Mouse (Mus musculus) limb, embryonic 13.5 days (tissue): Measurements from ENCODE around the gene Xirp1. TPM values are rescaled to one million over a fixed set of nuclear protein-coding genes. Genes with fewer than 3 reads are reported as not detected.

Source experiments
- ATAC-seq: fragments of 200-750 bp; cut with Nextera tagmentation; 2 replicates; pipeline ENCODE4 v1.8.0; 2017; ENCODE audit warnings: low read depth, moderate number of reproducible peaks, moderate TSS enrichment; ENCODE audit not compliant: low FRiP score
- H3K27ac ChIP-seq: fragments of 300-500 bp; sonication (generic); 2 replicates; pipeline ENCODE4 v1.5.1; 2015; ENCODE audit warnings: inconsistent platforms, mild to moderate bottlenecking, moderate library complexity
- H3K27me3 ChIP-seq: fragments of 300-500 bp; sonication (generic); 2 replicates; pipeline ENCODE4 v1.6.1; 2015; ENCODE audit warnings: mild to moderate bottlenecking, inconsistent platforms
- H3K36me3 ChIP-seq: fragments of 300-500 bp; sonication (generic); 2 replicates; pipeline ENCODE4 v1.6.1; 2015; ENCODE audit warnings: inconsistent platforms, mild to moderate bottlenecking, moderate library complexity
- H3K4me1 ChIP-seq: fragments of 300-500 bp; sonication (generic); 2 replicates; pipeline ENCODE4 v1.6.1; 2015; ENCODE audit warnings: inconsistent platforms
- H3K4me2 ChIP-seq: fragments of 300-500 bp; sonication (generic); replicated peaks from 2 replicates; pipeline ENCODE4 v1.6.1; 2015; ENCODE audit warnings: inconsistent platforms, mild to moderate bottlenecking, moderate library complexity
- H3K4me3 ChIP-seq: fragments of 300-500 bp; sonication (generic); 2 replicates; pipeline ENCODE4 v1.5.1; 2015; ENCODE audit warnings: moderate library complexity, mild to moderate bottlenecking, inconsistent platforms
- H3K9ac ChIP-seq: fragments of 300-500 bp; sonication (generic); 2 replicates; pipeline ENCODE4 v1.6.1; 2015; ENCODE audit warnings: mild to moderate bottlenecking, inconsistent platforms
- H3K9me3 ChIP-seq: fragments of 300-500 bp; sonication (generic); 2 replicates; pipeline ENCODE4 v1.6.1; 2016; ENCODE audit warnings: inconsistent platforms
- WGBS: fragments of 180-500 bp; shearing (Covaris S2); methylation state at CpG from one replicate; pipeline ENCODE4 v1.1.7; 2015; 5-methylcytosine and 5-hydroxymethylcytosine counted together
- polyA plus RNA-seq: library from polyadenylated mRNA; unstranded; fragments of >200 nt; fragmentation: Nextera tagmentation; extraction: Ambion mirVana; gene quantifications from 2 replicates; pipeline ENCODE4 v1.2.1, GENCODE M21; 2015

Gene Xirp1
- polyA plus RNA-seq, 1 experiment from 2014 or later = 1.0 TPM

DNA sequence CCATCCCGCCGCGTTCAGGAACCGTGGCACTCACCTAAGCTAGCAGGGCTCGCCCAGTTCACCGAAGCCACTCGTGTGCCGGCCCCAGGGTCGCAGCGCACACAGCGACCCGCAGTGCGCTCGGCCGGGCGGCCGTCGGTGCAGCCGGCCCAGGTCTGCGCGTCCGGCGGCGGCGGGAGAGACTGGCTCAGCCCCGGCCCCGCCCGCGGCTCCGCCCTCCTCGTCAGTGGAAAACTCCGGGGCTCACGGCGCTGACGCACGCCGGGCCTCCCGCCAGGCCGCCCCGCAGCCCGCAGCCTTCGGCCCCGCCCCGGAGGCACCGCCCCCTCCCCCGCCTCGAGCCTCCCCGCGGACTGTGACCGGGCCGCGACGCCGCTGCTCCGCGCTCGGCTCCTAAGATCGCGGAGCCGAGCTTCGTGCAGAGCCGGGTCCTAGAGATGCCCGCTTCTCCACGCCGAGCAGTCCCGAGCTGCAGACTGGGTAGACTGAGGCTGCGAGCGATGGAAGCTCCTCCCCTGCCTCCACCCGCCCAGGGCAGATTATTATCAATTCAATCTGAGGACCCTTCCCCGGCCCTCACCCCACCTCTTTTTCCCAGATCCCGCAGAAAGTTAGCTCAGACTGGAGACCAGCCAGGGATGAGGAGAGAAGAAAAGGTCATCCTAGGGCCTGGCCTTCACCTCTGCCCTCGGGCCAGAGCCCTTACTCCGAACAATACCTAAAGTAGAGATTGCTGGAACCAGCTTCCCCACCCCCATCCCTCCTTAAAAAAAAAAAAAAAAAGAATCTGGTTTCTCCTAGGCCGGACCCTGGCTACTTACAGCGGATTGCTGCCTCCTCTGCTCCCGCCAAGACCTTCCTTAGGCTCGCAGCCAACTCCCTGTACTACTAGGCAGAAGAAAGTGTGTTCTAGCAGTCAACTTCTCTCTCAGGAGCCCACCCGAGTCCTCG lies 39.5 kb downstream of the Xirp1 start:
- peak overlapping the region; percentile 76 for H3K9ac ChIP-seq
- no peaks in the 10 kb centered on the region for H3K27me3 ChIP-seq
- WGBS = 1% methylated on average over 59 of the region's 79 CpGs
- peak overlapping the region; percentile 99 for H3K4me2 ChIP-seq
- H3K27ac ChIP-seq = peak overlapping the region; percentile 56
- H3K4me3 ChIP-seq = peak overlapping the region; percentile 70
- peak; percentile 85 for ATAC-seq
- H3K36me3 ChIP-seq = no peaks in the 10 kb centered on the region
- H3K9me3 ChIP-seq = no peaks in the 10 kb centered on the region
- peaks cover 58% of the 10 kb centered on the region for H3K4me1 ChIP-seq

DNA sequence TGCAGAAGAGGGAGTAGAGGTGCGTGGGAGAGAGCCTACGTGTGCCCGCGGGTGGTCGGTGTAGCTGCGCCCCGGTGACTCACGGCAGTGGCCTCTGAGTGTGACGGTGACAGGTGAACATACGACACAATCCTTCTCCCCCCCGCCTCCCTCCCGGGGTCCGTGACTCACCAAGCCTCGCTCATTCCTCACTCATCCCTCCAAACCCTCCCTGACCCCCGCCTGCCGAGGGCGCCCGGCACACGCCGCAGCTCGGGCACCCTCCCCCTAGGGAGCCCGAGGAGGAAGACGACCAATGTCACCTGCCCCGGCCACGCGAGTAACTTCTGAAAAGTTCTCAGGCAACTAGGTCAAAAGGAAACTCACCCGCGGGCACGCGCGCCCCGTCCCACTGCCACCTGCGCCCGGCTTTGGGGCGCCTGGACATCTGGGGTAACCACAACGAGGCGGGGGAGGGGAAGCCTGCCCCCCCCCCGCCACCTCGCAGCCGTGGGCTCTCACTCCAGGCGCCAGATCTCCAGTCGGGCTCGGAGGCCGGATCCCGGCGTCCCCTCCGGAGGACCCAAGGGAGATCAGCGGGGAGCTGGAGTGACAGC lies 40.3 kb downstream of the Xirp1 start:
- Histone ChIP-seq H3K27ac (peak overlapping the region; percentile 56), H3K9ac (peak overlapping the region; percentile 76), H3K4me2 (peak overlapping the region; percentile 99), H3K4me3 (peak overlapping the region; percentile 70), H3K4me1 (peaks cover 66% of the 10 kb centered on the region), H3K36me3 (no peaks in the 10 kb centered on the region), H3K9me3 (no peaks in the 10 kb centered on the region), H3K27me3 (no peaks in the 10 kb centered on the region)
- ATAC-seq = no peak
- WGBS = under 1% methylated on average over 45 of the region's 48 CpGs

DNA sequence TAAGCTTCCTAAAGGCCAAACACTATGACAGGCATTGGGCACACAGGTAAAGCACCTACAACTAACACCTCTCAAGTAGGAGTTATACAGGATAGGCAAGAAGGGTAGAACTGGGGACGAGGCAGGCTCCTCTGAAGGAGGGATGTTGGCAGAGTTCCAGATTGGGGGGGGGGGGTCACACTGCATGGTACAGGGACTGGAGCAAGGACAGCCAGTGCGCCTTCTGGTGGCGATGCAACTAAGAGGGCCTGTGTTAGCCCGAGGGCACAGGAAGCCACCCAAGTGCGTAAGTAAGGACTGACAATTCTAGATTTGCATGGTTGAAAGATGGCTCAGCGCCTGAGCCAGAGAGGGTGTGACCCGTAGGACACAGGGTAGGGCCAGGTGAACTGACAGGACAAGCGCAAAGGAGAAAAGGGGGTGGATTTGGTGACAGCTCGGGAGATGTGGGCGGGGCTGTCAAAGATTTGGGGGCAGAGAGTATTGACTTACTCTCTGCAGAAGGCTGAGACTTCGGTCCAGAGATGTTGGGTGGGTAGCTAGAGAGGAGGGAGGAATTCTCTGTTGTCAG lies 41.1 kb downstream of the Xirp1 start:
- H3K4me2 ChIP-seq = peak overlapping the region; percentile 99
- H3K27ac ChIP-seq = peak overlapping the region; percentile 88; the same call in 1 of the 2 replicates
- H3K9me3 ChIP-seq = no peaks in the 10 kb centered on the region
- H3K4me3 ChIP-seq = peak overlapping the region; percentile 70
- no peaks in the 10 kb centered on the region for H3K27me3 ChIP-seq
- H3K36me3 ChIP-seq = no peaks in the 10 kb centered on the region
- 1% methylated on average over 11 of the region's 11 CpGs for WGBS
- peak overlapping the region; percentile 76 for H3K9ac ChIP-seq
- H3K4me1 ChIP-seq = peaks cover 73% of the 10 kb centered on the region
- peak; percentile 10; the same call in 1 of the 2 replicates for ATAC-seq

DNA sequence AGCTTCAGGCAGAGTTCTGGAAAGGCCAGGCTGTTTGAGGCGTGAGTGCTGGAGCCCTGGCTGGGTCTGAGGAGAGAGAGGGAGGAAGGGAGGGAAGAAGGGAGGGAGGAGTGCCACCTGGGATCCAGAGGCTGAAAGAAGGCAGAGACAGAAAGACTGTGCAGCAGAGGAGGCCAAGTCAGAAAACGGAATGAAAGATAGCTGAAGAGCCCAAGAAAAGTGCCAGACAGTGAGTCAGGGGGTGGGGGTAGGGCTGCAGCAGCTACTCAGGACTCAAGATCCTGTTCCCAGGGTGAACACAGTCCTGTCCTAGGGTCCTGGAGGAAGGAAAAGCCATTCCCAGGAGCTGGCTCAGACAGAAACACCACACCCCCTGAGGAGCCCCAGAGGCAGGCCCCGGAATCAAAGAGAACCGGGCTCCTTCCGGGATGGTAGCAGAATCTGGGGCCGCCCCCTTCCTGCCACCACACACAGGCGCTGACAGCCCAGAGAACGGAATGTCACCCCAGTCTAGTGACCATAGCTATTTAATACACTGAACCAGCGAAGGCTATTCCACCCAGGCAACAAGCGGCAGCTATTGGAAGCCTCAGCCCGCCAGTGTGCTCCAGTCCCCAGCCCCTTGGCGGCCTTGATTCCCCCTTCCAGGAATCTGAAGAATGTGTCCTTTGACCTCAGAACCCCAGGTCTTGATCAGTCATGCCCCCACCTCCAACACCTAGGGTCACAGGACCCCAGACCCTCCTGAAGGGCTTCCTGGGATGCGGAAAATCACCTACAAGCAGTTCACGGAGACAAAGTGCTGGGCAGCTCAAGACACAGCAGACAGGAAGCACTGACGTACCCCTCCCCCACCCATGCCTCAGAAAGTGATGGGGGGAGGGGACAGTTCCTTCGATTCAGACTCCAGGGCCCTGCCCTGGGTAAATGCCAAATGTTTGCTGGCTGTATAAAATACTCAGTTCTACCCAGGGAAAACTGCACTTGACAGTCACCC lies 41.9 kb downstream of the Xirp1 start:
- H3K9ac ChIP-seq = peak overlapping the region; percentile 53
- no peaks in the 10 kb centered on the region for H3K27me3 ChIP-seq
- peak overlapping the region; percentile 99 for H3K4me2 ChIP-seq
- H3K36me3 ChIP-seq = no peaks in the 10 kb centered on the region
- peak overlapping the region; percentile 70 for H3K4me3 ChIP-seq
- under 1% methylated on average over 16 of the region's 16 CpGs for WGBS
- peak overlapping the region; percentile 88 for H3K27ac ChIP-seq
- H3K4me1 ChIP-seq = peaks cover 82% of the 10 kb centered on the region
- ATAC-seq = no peak
- no peaks in the 10 kb centered on the region for H3K9me3 ChIP-seq

DNA sequence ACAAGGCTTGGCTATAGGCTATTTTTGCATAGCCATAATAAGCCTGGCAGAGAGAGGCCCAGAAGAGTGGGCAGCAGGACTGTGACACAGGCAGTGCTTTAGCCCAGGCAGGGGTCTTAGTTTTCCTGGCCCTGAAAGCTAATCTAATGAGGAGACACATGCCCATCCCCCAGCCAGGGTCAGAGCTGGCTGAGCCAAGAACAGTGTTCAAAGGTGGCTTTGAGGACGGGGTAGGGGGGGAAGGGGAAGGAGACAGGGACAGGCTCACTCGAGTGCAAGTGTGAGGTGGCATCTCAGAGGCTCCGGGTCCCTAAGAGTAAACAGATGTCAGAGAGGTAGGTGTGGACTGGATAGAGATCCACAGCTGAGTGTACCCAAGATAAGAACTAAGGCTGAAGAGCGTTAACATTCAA lies 42.6 kb downstream of the Xirp1 start:
- Histone ChIP-seq H3K27me3 (no peaks in the 10 kb centered on the region), H3K4me3 (peak overlapping the region; percentile 70), H3K9ac (peak overlapping the region; percentile 53; the same call in 1 of the 2 replicates), H3K4me2 (peak overlapping the region; percentile 99), H3K36me3 (no peaks in the 10 kb centered on the region), H3K9me3 (no peaks in the 10 kb centered on the region), H3K4me1 (peaks cover 78% of the 10 kb centered on the region), H3K27ac (peak overlapping the region; percentile 88)
- WGBS = 4% methylated on average over 4 of the region's 4 CpGs
- no peak for ATAC-seq

DNA sequence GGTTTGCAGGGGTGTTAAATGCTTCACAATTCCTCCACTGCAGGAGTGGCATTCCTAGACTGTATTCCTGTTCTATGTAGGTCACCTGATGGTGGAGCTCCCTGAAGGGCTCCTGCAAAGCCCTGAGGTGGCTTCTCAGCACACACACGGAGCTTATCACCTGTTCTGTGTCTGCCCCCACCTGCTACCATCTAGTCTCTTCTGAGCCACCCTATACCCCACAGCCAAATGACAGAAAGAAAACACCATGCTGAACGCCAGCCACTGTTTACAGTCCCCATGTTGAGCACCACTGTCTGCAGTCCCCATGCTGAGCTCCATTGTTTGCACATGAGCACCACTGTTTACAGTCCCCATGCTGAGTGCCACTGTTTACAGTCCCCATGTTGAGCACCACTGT lies 43.6 kb downstream of the Xirp1 start:
- Histone ChIP-seq H3K9ac (no peak overlapping the region), H3K4me2 (no peak overlapping the region), H3K27ac (no peak overlapping the region), H3K4me1 (peaks cover 77% of the 10 kb centered on the region), H3K9me3 (no peaks in the 10 kb centered on the region), H3K27me3 (no peaks in the 10 kb centered on the region), H3K36me3 (no peaks in the 10 kb centered on the region), H3K4me3 (no peak overlapping the region)
- ATAC-seq = no peak
- WGBS = 71% methylated on average over 2 of the region's 2 CpGs

DNA sequence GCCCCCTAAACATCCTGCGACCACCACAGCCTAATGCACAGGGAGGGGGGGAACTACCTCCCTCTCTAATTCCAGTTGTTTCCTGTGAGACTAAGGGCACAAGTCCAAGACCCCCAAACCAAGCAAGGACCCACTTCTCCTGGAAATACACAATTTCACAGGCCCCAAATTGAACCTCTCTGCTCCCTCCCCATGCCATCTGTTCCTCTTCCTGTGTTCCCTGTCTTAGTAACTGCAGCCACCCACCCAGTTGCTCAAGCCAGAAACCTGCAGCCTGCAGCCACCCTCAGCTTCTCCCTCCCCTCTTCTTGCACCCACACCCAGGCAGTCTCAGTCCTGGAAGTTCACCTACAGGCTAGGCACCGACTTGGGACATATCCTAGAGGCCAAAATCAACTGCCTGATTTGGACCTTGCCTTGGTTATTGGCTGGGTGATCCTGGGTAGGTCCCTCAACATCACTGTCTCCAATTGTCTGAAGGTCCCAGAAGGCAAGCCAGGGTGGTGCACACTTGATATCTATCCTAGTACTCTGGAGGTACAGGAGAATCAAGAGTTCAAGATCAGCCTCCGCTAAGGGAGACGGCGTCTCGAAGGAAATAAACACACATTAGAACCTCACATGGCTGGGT lies 44.5 kb downstream of the Xirp1 start:
- Histone ChIP-seq H3K36me3 (peaks cover 8% of the 10 kb centered on the region), H3K27ac (peak overlapping the region; percentile 6; the same call in 1 of the 2 replicates), H3K4me3 (no peak overlapping the region), H3K9me3 (no peaks in the 10 kb centered on the region), H3K4me1 (peaks cover 68% of the 10 kb centered on the region), H3K9ac (no peak overlapping the region), H3K27me3 (no peaks in the 10 kb centered on the region), H3K4me2 (no peak overlapping the region)
- WGBS = 80% methylated on average over 6 of the region's 6 CpGs
- ATAC-seq = no peak

DNA sequence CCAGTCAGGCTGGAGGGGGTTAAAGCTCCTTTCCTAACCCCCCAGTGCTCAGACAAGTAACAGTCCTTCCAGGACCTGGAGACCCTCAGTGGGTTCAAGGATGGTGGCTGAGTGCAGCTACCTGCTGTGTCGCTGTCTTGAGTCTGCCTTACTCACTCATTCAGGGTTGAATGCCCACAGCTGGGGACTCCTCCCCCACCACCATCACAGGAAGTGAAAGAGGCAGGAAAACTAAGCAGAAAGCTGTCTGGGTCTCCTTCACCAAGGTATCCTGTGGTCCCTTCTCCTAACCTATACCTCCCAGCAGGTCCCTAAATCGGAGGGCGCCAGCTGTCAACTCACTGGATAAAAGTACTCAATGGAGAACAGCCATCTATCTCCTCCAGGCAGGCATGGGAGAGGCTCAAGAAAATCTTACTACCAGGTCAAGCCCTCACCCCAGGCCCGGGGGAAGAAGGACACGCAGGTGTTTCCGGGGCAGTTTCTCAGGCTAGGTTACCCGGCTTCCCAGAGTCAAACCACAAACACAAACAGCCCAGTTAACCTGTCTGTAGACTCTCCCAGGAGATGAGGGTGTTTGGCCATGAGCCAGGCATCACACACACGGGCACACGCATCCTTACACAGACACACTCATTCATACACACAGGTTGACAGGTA lies 45.1 kb downstream of the Xirp1 start:
- Histone ChIP-seq H3K9ac (peak overlapping the region; percentile 19; the same call in 1 of the 2 replicates), H3K4me3 (no peak overlapping the region), H3K4me2 (0 out of 2 replicates have a peak overlapping the region, but pooled peaks have one; percentile 7), H3K9me3 (no peaks in the 10 kb centered on the region), H3K4me1 (peaks cover 68% of the 10 kb centered on the region), H3K27ac (peak overlapping the region; percentile 28; the same call in 1 of the 2 replicates), H3K36me3 (peaks cover 14% of the 10 kb centered on the region), H3K27me3 (no peaks in the 10 kb centered on the region)
- WGBS = 55% methylated on average over 9 of the region's 9 CpGs
- ATAC-seq = no peak

DNA sequence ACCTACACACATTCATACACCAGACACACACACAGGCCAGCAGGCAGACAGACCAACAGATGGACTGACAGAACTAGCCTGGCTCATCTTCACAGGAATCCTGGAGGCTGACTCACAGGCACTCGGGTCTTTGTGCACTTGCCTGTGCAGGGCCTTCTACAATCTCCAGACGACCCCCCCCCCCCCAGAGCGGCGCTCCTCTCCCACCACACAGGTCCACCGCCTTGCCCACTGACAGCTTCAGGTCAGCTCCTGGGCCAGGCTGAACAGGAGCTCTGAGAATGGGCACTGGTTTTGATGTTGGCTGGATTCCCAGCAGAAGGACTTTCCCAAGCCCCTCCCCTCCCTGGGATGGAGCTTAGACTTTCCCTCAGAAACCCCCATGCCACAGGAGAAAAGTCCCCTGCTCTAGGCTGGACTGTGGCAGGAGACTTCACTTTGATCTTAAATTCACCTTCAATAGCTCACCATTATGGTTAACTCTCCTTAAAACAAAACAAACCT lies 45.8 kb downstream of the Xirp1 start:
- peaks cover 61% of the 10 kb centered on the region for H3K4me1 ChIP-seq
- H3K4me3 ChIP-seq = no peak overlapping the region
- peak overlapping the region; percentile 28; the same call in 1 of the 2 replicates for H3K27ac ChIP-seq
- no peaks in the 10 kb centered on the region for H3K9me3 ChIP-seq
- H3K4me2 ChIP-seq = 0 out of 2 replicates have a peak overlapping the region, but pooled peaks have one; percentile 14
- H3K9ac ChIP-seq = no peak overlapping the region
- 45% methylated on average over 5 of the region's 5 CpGs for WGBS
- H3K36me3 ChIP-seq = peaks cover 21% of the 10 kb centered on the region
- no peaks in the 10 kb centered on the region for H3K27me3 ChIP-seq
- ATAC-seq = no peak
